Mouse (Mus musculus): Measurements from ENCODE around the gene Bcar3. TPM values are rescaled to one million over a fixed set of nuclear protein-coding genes. Genes with fewer than 3 reads are reported as not detected.

Bcar3 gene
- polyA plus RNA-seq, 1 experiment = 40.3 TPM

- no peak for DNase-seq (ENCODE audit: low spot score)
Measured at GRCm38 (mm10) chr3:122456807-122457206, 162.9 kb downstream of the Bcar3 start.

- DNase-seq (ENCODE audit: low spot score) = no peak
Measured at GRCm38 (mm10) chr3:122457723-122458122, 163.8 kb downstream of the Bcar3 start.

DNA sequence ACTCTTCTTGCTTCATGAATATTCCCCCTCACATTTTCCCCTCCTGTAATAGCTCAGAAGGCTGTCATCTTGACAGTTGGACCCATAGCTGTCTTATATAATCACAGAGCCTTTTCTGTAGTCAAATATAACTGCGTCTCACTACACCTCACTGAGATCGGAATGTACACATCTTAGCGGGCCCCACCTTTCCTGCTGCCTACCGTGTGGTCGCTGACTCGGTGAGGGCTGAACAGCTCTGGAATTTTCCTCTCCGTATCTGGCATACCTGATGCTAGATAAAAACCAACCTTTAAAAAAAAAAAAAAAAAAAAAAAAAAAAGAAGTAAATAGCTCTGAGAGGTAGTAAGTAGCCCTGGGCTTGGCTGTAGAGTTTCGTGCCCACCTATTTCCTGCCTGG lies 164.8 kb downstream of the Bcar3 start:
- DNase-seq (ENCODE audit: low spot score) = no peak

- no peak for DNase-seq (ENCODE audit: low spot score)
Measured at GRCm38 (mm10) chr3:122460848-122461511, 167.0 kb downstream of the Bcar3 start.

- DNase-seq (ENCODE audit: low spot score) = no peak
Measured at GRCm38 (mm10) chr3:122461512-122461881, 167.6 kb downstream of the Bcar3 start.

DNA sequence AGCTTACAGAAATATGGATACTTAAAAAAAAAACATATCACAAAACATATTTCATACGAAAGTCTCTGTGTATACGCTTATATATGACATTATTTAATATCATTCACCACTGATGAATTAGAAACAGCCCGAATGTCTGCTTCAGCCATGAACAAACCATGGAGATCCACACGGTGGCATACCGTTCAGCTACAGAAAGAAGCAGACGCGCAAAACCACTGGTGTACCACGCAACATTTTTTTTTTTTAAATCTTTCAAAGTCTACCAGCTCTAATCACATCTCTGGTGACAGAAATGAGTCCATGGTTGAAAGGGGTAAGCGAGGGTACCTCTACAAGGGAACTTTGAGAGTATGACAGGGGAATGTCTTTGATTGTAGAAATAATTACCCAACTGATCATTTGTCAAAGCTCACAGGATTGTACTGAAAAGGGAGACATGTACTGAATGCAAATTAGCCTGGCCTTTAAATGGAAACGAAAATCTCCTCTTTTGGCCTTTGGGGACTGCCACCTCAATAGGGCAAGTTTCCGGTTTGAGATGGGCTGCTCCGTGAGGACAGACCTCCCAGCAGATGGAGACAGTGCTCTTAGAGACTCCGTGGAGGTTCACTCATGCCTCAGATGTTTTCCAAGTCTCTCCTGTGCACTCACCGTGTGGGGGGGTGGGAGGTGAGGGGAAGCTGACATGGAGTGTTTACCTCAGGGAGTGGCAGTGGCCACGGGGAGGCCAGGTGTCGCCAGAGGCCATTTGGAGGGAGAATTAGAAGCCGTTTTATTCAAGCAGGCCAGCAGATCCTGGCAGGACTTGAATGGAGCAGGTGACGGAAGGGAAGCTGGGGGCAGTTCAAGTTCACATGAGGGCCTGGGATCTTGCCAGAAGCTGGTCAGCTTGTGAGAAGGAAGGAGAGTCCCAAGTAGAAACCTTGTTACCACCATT lies 168.3 kb downstream of the Bcar3 start:
- no peak for DNase-seq (ENCODE audit: low spot score)

GRCm38 (mm10) chr3:122463166-122463565 lies 169.2 kb downstream of the Bcar3 start:
- no peak for DNase-seq (ENCODE audit: low spot score)

DNA sequence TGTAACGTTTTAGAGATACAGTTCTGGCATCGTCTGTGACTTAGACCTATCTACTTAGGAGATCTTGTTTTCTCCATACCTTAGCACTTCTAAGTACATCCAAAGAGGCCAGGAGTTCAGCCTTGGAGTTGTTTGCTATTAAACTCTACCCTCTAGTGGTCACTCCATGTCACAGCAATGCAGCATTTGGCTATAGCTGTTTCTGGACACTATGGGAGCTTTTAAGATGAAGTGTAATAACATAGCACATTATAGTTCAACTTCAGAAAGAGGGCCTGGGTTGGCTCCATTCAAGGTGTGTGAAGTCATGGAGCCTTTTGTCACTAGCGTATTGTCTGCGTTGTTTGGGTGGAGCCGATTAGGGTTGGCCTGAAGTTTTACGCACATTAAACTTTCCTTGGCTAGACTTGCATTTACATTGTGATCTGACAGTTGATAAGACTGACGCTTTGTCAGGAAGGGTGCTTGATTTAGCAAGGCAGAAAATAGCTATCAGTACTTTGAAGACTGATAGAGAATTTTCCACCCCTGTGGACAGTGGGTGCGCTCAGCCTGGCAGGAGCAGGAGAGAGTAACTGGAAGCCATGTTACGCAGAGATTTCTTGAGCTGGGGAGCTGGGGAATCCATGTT lies 172.3 kb downstream of the Bcar3 start:
- no peak for DNase-seq (ENCODE audit: low spot score)

- no peak for DNase-seq (ENCODE audit: low spot score)
Measured at GRCm38 (mm10) chr3:122467977-122468376, 174.0 kb downstream of the Bcar3 start.

- DNase-seq (ENCODE audit: low spot score) = no peak
Measured at GRCm38 (mm10) chr3:122470326-122471016, 176.5 kb downstream of the Bcar3 start.

DNA sequence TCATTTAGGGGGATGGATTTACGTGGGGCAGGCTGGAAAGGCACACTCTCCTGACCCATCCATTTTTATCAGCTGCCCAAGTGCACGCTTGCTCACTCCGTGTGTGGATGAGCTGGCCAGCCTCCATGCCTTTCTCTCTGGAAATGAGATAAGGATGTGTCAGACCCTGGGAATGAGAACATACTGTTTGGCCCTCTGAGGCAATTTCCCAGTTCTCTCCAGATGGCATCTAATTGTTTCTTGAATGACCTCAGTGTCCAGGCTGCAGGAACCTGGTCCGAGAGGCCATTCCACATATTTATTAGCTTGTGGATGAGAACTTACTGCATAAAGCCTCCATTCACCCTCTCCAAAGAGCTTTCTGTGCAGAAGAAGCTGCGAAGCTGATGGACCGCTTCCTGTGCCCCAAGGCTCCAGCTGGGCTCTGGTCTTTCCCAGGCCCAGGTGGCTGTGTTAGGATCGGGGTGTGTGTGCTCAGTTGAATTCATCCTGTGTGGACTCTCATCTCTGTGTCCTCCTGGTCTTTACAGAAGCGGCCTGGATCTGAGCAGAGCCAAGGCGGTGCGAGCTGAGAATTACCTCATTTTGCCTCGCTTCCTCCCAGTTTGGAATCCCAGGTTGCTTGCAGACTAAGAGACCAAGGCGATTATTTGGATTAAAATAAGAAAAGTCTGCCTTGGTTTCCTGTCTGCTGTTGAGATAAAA lies 177.2 kb downstream of the Bcar3 start:
- no peak for DNase-seq (ENCODE audit: low spot score)

DNA sequence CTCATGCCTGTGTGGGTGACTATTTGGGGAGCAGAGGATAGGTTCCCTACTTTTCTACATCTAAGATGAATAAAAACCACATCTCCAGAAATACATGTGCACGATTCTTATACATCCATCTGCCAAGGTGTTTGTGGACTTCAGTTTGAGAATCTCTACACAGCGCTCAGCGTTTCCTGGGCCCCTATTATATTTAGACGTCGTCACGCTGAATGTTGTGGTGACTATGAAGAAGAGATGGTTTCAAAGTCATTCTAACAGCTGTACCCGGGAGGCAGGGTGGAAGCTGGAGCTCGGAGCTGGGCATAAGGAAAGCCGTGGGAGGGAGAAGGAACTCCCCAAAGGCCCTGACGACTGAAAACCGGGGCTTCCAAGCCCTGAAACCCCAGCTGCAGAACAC lies 178.5 kb downstream of the Bcar3 start:
- no peak for DNase-seq (ENCODE audit: low spot score)

- no peak for DNase-seq (ENCODE audit: low spot score)
Measured at GRCm38 (mm10) chr3:122473523-122474034, 179.6 kb downstream of the Bcar3 start.

- no peak for DNase-seq (ENCODE audit: low spot score)
Measured at GRCm38 (mm10) chr3:122474067-122474466, 180.1 kb downstream of the Bcar3 start.

- no peak for DNase-seq (ENCODE audit: low spot score)
Measured at GRCm38 (mm10) chr3:122474796-122475195, 180.9 kb downstream of the Bcar3 start.

DNA sequence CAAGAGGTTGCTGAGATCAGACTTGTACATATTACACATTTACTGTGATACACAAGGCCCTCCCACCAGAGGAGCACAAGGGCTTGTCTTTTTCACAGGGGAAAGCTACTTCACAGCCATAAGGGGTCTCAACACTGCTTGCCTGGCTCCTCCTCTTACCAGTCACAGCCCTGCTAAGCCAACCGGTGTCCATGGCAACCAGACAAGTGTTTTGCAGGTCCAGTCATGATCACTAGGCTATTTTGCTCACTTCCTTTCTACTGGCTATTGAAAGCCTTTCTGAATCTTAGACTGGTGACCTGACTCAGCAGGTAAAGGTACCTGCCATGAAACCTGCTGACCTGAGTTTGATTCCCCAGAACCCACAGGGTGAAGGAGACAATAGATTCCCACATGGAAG lies 181.8 kb downstream of the Bcar3 start:
- no peak for DNase-seq (ENCODE audit: low spot score)

DNA sequence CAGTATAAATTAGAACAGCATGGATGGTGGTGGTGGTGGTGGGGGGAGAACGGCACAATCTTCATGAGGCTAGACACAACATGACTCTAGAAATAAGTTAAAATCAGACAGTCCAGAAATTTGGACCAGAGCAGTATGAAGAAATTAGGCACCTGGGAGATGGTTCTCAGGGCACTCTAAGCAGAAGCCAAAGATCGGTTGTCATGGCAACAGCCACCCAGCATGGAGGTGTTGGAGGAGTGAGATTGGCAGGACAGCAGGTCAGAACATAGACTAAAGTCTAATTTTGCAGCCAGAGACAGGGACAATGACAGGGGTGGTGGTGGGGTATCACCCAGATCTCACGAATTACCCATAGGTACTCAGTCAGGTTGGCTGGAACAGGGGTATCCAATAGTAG lies 182.7 kb downstream of the Bcar3 start:
- no peak for DNase-seq (ENCODE audit: low spot score)

GRCm38 (mm10) chr3:122477541-122477940 lies 183.6 kb downstream of the Bcar3 start:
- no peak for DNase-seq (ENCODE audit: low spot score)

DNA sequence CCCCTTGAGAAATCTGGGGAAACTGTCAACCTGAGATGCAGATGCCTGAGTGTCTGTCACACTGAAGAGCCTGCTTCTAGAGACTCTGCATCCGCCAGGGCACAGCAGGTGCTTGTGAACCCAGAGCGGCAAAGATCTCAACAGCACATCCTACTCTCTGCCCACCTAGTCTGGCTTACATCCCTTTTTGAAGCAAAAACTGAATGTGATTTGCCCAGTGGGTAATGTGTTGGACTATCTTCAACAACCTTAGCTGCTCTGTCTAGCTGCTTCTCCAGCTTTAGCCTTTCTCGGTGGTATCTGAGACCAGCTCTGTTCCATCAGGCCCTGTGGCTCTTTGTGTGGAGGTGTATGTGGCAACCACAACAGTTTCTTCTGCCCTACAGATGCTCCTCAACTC lies 184.8 kb downstream of the Bcar3 start:
- no peak for DNase-seq (ENCODE audit: low spot score)

- no peak for DNase-seq (ENCODE audit: low spot score)
Measured at GRCm38 (mm10) chr3:122480065-122480675, 186.2 kb downstream of the Bcar3 start.

- DNase-seq (ENCODE audit: low spot score) = no peak
Measured at GRCm38 (mm10) chr3:122480986-122481385, 187.1 kb downstream of the Bcar3 start.

All from urinary bladder, adult 2 months (tissue).